Mouse (Mus musculus) activated CD4-positive, CD25-positive, alpha-beta regulatory T cell (primary cell): Measurements from ENCODE around the gene Olfr1090. TPM values are rescaled to one million over a fixed set of nuclear protein-coding genes. Genes with fewer than 3 reads are reported as not detected.

Experiments
- polyA plus RNA-seq, 2 experiments: library from polyadenylated mRNA; unstranded; fragments of 100-300 nt; shearing (Covaris generic); gene quantifications; one replicate each; pipeline ENCODE4 v1.2.1; 2017

Gene Olfr1090
- polyA plus RNA-seq = under 1 TPM in 1 of 2 experiments, not detected in 1; 0.56 TPM

DNA sequence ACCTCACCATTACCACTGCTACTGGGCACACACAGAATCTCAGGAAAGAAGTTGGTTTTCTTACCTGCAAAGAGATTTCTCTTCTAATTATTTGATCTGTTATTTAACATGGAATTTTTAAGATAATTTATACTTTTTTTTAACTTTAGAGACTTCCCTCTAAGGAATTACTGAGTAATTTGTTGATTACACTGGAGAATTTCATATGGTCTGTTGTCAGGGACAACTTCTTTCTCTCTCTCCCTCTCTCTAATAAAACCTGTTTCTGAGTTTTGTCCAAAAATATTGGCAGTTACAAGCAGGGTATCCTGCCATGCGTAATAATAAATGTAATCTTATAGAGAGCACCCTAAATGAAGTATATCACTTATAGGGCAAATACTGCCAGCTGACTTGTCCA lies at the start of gene Olfr1090:
Gene Olfr1090, minus strand, starts transcription at position 101 of the 400 bp plus-strand sequence.

DNA sequence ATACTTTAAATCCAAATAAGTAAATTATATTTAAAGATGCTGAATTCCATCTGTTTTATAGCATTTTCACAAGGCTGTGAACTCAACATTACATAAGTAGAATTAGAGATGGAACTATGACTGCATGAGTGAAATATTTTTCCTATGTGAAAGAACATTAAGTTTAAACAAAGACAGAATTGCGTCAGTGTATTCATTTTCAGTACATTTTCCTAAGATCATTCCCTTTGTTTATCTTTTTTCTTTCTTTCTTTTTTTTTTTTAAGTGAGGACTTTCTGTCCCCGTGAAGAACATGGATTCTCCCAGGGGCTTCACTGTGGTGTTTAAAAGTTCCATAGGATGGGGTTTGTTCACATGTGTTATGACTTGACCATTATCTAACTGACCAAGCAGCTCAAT lies 23.4 kb upstream of the Olfr1090 start, which contains the start of gene Olfr1093:
Gene Olfr1093, plus strand, starts transcription at position 301 of the 400 bp plus-strand sequence.

DNA sequence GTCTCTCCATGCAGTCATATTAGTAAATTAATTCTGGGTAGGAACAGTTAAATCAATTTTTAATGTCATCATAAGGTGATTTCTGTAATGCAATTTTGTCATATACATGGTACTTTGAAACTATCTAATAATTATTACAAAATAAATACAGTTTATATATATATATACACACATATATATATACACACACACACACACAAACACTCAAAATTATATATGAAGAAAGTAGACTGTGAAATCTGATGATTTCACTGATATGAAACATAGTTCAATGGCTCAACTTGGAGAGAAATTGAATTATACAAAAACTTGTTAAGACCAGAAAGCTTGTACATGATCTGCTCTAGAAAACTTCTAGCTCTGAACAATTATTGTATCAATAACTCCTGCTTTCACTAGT lies 25.2 kb downstream of the Olfr1090 start, which contains the start of gene Olfr1089:
Gene Olfr1089, minus strand, starts transcription at position 101 of the 400 bp plus-strand sequence.

Other genes starting within 250 kb of the Olfr1090 start
- gene Olfr1079, start 216.5 kb downstream of the Olfr1090 start, polyA plus RNA-seq = not detected
- gene Olfr1080, start 200.8 kb downstream of the Olfr1090 start, polyA plus RNA-seq = not detected
- not detected for gene Olfr1082, start 160.0 kb downstream of the Olfr1090 start, polyA plus RNA-seq
- not detected for gene Olfr1084, start 119.3 kb downstream of the Olfr1090 start, polyA plus RNA-seq
- not detected for gene Olfr1085, start 97.0 kb downstream of the Olfr1090 start, polyA plus RNA-seq
- gene Olfr1086, start 78.9 kb downstream of the Olfr1090 start, polyA plus RNA-seq = not detected
- not detected for gene Olfr1087, start 60.6 kb downstream of the Olfr1090 start, polyA plus RNA-seq
- gene Olfr1089, start 25.3 kb downstream of the Olfr1090 start, polyA plus RNA-seq = not detected
- gene Olfr1093, start 23.5 kb upstream of the Olfr1090 start, polyA plus RNA-seq = not detected
- not detected for gene Olfr141, start 51.0 kb upstream of the Olfr1090 start, polyA plus RNA-seq
- not detected for gene Olfr1094, start 65.7 kb upstream of the Olfr1090 start, polyA plus RNA-seq
- under 1 TPM in 1 of 2 experiments, not detected in 1; 0.57 TPM for gene Olfr1095, start 92.7 kb upstream of the Olfr1090 start, polyA plus RNA-seq
- gene Gm13723, start 115.8 kb upstream of the Olfr1090 start, polyA plus RNA-seq = under 1 TPM; 0.04 to 0.28 TPM
- under 1 TPM in 1 of 2 experiments, not detected in 1; 0.17 TPM for gene Olfr1097, start 133.2 kb upstream of the Olfr1090 start, polyA plus RNA-seq
- under 1 TPM in 1 of 2 experiments, not detected in 1; 0.37 TPM for gene Olfr1098, start 165.6 kb upstream of the Olfr1090 start, polyA plus RNA-seq
- gene Olfr1099, start 201.7 kb upstream of the Olfr1090 start, polyA plus RNA-seq = not detected
- not detected for gene Olfr1100, start 221.0 kb upstream of the Olfr1090 start, polyA plus RNA-seq
- not detected for gene Olfr1101, start 232.2 kb upstream of the Olfr1090 start, polyA plus RNA-seq
- gene Olfr1102, start 239.4 kb upstream of the Olfr1090 start, polyA plus RNA-seq = not detected